In genomic region chr4:136832559-136833232, GRCm38 (mm10) we compare ENCODE assay signal across 10 mouse cellular contexts. TPM values are rescaled to one million over a fixed set of nuclear protein-coding genes. Genes with fewer than 3 reads are reported as not detected.
DNase-seq lines count a peak whose midpoint lies in the region; ATAC-seq and TF ChIP-seq lines count a peak whose summit lies in the region.
"Had no signal": no experiment of that assay in that cellular context is flagged by ENCODE, and none has a peak within 500 bp of the region (broad histone marks: within the 10 kb centered on the region; RNA-seq: fewer than 3 reads in every experiment).

No protein-coding gene starts in this region.

- TF ChIP-seq POLR2A in MEL (IDR thresholded peaks at IDR 0.05; ENCODE audit: control insufficient read depth in 1 of 2, insufficient read depth in 1 of 2, low read depth in 1 of 2, low read length in 2 of 2, poor library complexity in 1 of 2), result no peak

- no peak for TF ChIP-seq RAD21 in MEL (IDR thresholded peaks at IDR 0.05; ENCODE audit: low read depth, low read length)

- H3K9ac ChIP-seq in embryonic facial prominence, embryonic 13.5 days, result no peak overlapping the region; the same call in 1 of the 2 replicates
- no peak overlapping the region for H3K9ac ChIP-seq in MEL (ENCODE audit: control insufficient read depth, low read depth, low read length, poor library complexity, severe bottlenecking)
- H3K9ac ChIP-seq in hindbrain, embryonic 14.5 days, result peak overlapping the region; percentile 87
- H3K9ac ChIP-seq in midbrain, postnatal 0 days (replicated peaks; ENCODE audit: low read length, poor library complexity, severe bottlenecking), result peak overlapping the region; percentile 90; the same call in 1 of the 2 replicates

- WGBS in embryonic facial prominence, embryonic 13.5 days, result 50% methylated on average over 16 of the region's 16 CpGs
- WGBS in embryonic facial prominence, embryonic 10.5 days, result 80% methylated on average over 16 of the region's 16 CpGs
- WGBS in hindbrain, embryonic 14.5 days, result 71% methylated on average over 16 of the region's 16 CpGs
- WGBS in midbrain, postnatal 0 days, result 79% methylated on average over 16 of the region's 16 CpGs

- H3K9me3 ChIP-seq in embryonic facial prominence, embryonic 13.5 days, result no peaks in the 10 kb centered on the region
- H3K9me3 ChIP-seq in embryonic facial prominence, embryonic 10.5 days, result no peaks in the 10 kb centered on the region
- no peaks in the 10 kb centered on the region for H3K9me3 ChIP-seq in MEL (replicated peaks; ENCODE audit: insufficient read depth, low read length)
- no peaks in the 10 kb centered on the region for H3K9me3 ChIP-seq in hindbrain, embryonic 14.5 days (ENCODE audit: control insufficient read depth, low read length)
- H3K9me3 ChIP-seq in midbrain, postnatal 0 days (ENCODE audit: low read length), result no peaks in the 10 kb centered on the region

- H3K36me3 ChIP-seq in embryonic facial prominence, embryonic 13.5 days, result 0 out of 2 replicates have a peak, but pooled peaks cover under 1% of the 10 kb centered on the region
- H3K36me3 ChIP-seq in embryonic facial prominence, embryonic 10.5 days (replicated peaks), result peaks cover 5% of the 10 kb centered on the region
- no peaks in the 10 kb centered on the region for H3K36me3 ChIP-seq in MEL (ENCODE audit: control insufficient read depth in 1 of 2, insufficient read depth in 2 of 2, low read length in 2 of 2)
- H3K36me3 ChIP-seq in hindbrain, embryonic 14.5 days (replicated peaks; ENCODE audit: control insufficient read depth, insufficient read depth), result no peaks in the 10 kb centered on the region
- no peaks in the 10 kb centered on the region for H3K36me3 ChIP-seq in midbrain, postnatal 0 days (ENCODE audit: insufficient read depth, low read length)

- H3K4me3 ChIP-seq in embryonic facial prominence, embryonic 13.5 days, result no peak overlapping the region
- H3K4me3 ChIP-seq in embryonic facial prominence, embryonic 10.5 days, result no peak overlapping the region; the same call in 1 of the 2 replicates
- no peak overlapping the region for H3K4me3 ChIP-seq in MEL (ENCODE audit: control insufficient read depth in 1 of 2, insufficient read depth in 1 of 2, low read depth in 2 of 2, low read length in 2 of 2)
- no peak overlapping the region for H3K4me3 ChIP-seq in hindbrain, embryonic 14.5 days (replicated peaks; ENCODE audit: low read length)
- H3K4me3 ChIP-seq in midbrain, postnatal 0 days (ENCODE audit: low read depth, low read length), result no peak overlapping the region

- no peaks in the 10 kb centered on the region for H3K79me2 ChIP-seq in MEL (ENCODE audit: control insufficient read depth, insufficient read depth, low read length, poor library complexity)

- no peaks in the 10 kb centered on the region for H3K27me3 ChIP-seq in embryonic facial prominence, embryonic 13.5 days
- H3K27me3 ChIP-seq in embryonic facial prominence, embryonic 10.5 days (replicated peaks; ENCODE audit: low read depth, poor library complexity, severe bottlenecking), result peaks cover 63% of the 10 kb centered on the region
- no peaks in the 10 kb centered on the region; a peak in 1 of 4 replicates for H3K27me3 ChIP-seq in MEL (ENCODE audit: control insufficient read depth in 1 of 2, insufficient read depth in 2 of 2, low read length in 2 of 2)
- no peaks in the 10 kb centered on the region for H3K27me3 ChIP-seq in hindbrain, embryonic 14.5 days (ENCODE audit: control insufficient read depth, insufficient read depth, low read length)
- no peaks in the 10 kb centered on the region for H3K27me3 ChIP-seq in midbrain, postnatal 0 days (ENCODE audit: insufficient read depth, low read length)

- H3K4me2 ChIP-seq in embryonic facial prominence, embryonic 13.5 days, result peak overlapping the region; percentile 92
- H3K4me2 ChIP-seq in hindbrain, embryonic 14.5 days (replicated peaks), result peak overlapping the region; percentile 93
- H3K4me2 ChIP-seq in midbrain, postnatal 0 days (ENCODE audit: low read depth, low read length, poor library complexity, severe bottlenecking), result peak overlapping the region; percentile 92

- no peak for ATAC-seq in embryonic facial prominence, embryonic 13.5 days (ENCODE audit: insufficient number of reproducible peaks, insufficient read depth, low FRiP score, low TSS enrichment, low read depth)
- ATAC-seq in hindbrain, embryonic 14.5 days (ENCODE audit: low FRiP score), result no peak
- ATAC-seq in midbrain, postnatal 0 days (ENCODE audit: low FRiP score), result no peak
- ATAC-seq in activated CD4-positive, CD25-positive, alpha-beta regulatory T cell, adult 4 months, result no peak

- H3K27ac ChIP-seq in embryonic facial prominence, embryonic 13.5 days, result 0 out of 2 replicates have a peak overlapping the region, but pooled peaks have one; percentile 23
- H3K27ac ChIP-seq in embryonic facial prominence, embryonic 10.5 days (replicated peaks), result no peak overlapping the region
- no peak overlapping the region for H3K27ac ChIP-seq in MEL (ENCODE audit: control insufficient read depth, low read depth, low read length)
- H3K27ac ChIP-seq in hindbrain, embryonic 14.5 days, result no peak overlapping the region
- H3K27ac ChIP-seq in midbrain, postnatal 0 days (ENCODE audit: low read depth, low read length), result no peak overlapping the region

- TF ChIP-seq CTCF in MEL (IDR thresholded peaks at IDR 0.05 in 2 of 3, conservative IDR thresholded peaks at IDR 0.05 in 1 of 3; ENCODE audit: control insufficient read depth in 1 of 3, insufficient read depth in 1 of 3, low read depth in 2 of 3, low read length in 3 of 3, poor library complexity in 1 of 3, severe bottlenecking in 1 of 3), result no peak
- TF ChIP-seq CTCF in midbrain, postnatal 0 days (IDR thresholded peaks at IDR 0.05), result no peak; the same call in 1 of the 2 replicates

- no peak for DNase-seq in embryonic facial prominence, embryonic 10.5 days (ENCODE audit: low spot score)
- peak; percentile 22 for DNase-seq in MEL (ENCODE audit: low read depth, low spot score)
- no peak for DNase-seq in hindbrain, embryonic 14.5 days (ENCODE audit: low spot score)
- DNase-seq in midbrain, postnatal 0 days (ENCODE audit: low spot score), result no peak
- DNase-seq in gastrocnemius, postnatal 4 days (ENCODE audit: low spot score in 2 of 2), result no peak
- no peak for DNase-seq in urinary bladder, adult 18-20 months (ENCODE audit: low spot score in 2 of 2)
- DNase-seq: adrenal gland, postnatal 25 days; lung, adult 18-20 months had no signal

- no peak for TF ChIP-seq EP300 in MEL (IDR thresholded peaks at IDR 0.05; ENCODE audit: low read depth in 1 of 2, low read length in 2 of 2)

- H3K4me1 ChIP-seq in embryonic facial prominence, embryonic 13.5 days, result peaks cover 70% of the 10 kb centered on the region
- peaks cover 91% of the 10 kb centered on the region for H3K4me1 ChIP-seq in embryonic facial prominence, embryonic 10.5 days
- no peaks in the 10 kb centered on the region for H3K4me1 ChIP-seq in MEL (ENCODE audit: control insufficient read depth in 1 of 2, insufficient read depth in 2 of 2, low read length in 2 of 2)
- peaks cover 69% of the 10 kb centered on the region for H3K4me1 ChIP-seq in hindbrain, embryonic 14.5 days (replicated peaks; ENCODE audit: control insufficient read depth, insufficient read depth, low read length)
- peaks cover 27% of the 10 kb centered on the region for H3K4me1 ChIP-seq in midbrain, postnatal 0 days (ENCODE audit: insufficient read depth, low read length)

TF ChIP-seq in MEL, 35 proteins besides CTCF, POLR2A, EP300 and RAD21:
- TF ChIP-seq E2F4 (IDR thresholded peaks at IDR 0.05; ENCODE audit: borderline replicate concordance, low read depth, low read length), result no peak

RNA-seq across cellular contexts. Expression of gene Ephb2, which starts 3.1 kb away (rescaled TPM):
- polyA plus RNA-seq in embryonic facial prominence, embryonic 13.5 days (2015; fragmentation: Nextera tagmentation; extraction: Ambion mirVana), result 7.9 and 13.3 TPM in 2 replicates
- 10.7 and 12.4 TPM in 2 replicates for polyA plus RNA-seq in embryonic facial prominence, embryonic 10.5 days (2016; fragmentation: Nextera tagmentation; extraction: Ambion mirVana)
- 1.5 and 1.9 TPM in 2 replicates for total RNA-seq in MEL (2012; rRNA removed)
- polyA plus RNA-seq in MEL (2012; ENCODE audit: insufficient read depth in 1 of 2, insufficient read length in 2 of 2, low read depth in 1 of 2, low replicate concordance in 2 of 2, missing spikeins in 1 of 2), result 1 to 10 TPM in 1 of 2 experiments, not detected in 1; 4.1 TPM
- polyA plus RNA-seq in hindbrain, embryonic 14.5 days (2014; fragmentation: Nextera tagmentation; extraction: Ambion mirVana), result 26.6 and 28.1 TPM in 2 replicates
- 149 and 202 TPM in 2 replicates for total RNA-seq in midbrain, postnatal 0 days (2014; rRNA removed)
- polyA plus RNA-seq in midbrain, postnatal 0 days (2015; fragmentation: Nextera tagmentation; extraction: Ambion mirVana), result 13.6 and 15.6 TPM in 2 replicates
- 10 to 100 TPM; 12.3 to 13.5 TPM for total RNA-seq in gastrocnemius, postnatal 4 days (2021)
- not detected for polyA plus RNA-seq in activated CD4-positive, CD25-positive, alpha-beta regulatory T cell, adult 4 months (2017; shearing (Covaris generic))

RNA-seq across cellular contexts. Expression of gene C1qb, which starts 53.3 kb away (rescaled TPM):
- 38.0 and 40.2 TPM in 2 replicates for polyA plus RNA-seq in embryonic facial prominence, embryonic 13.5 days (2015; fragmentation: Nextera tagmentation; extraction: Ambion mirVana)
- 17.0 and 20.1 TPM in 2 replicates for polyA plus RNA-seq in embryonic facial prominence, embryonic 10.5 days (2016; fragmentation: Nextera tagmentation; extraction: Ambion mirVana)
- not detected in 2 replicates for total RNA-seq in MEL (2012; rRNA removed)
- not detected for polyA plus RNA-seq in MEL (2012; ENCODE audit: insufficient read depth in 1 of 2, insufficient read length in 2 of 2, low read depth in 1 of 2, low replicate concordance in 2 of 2, missing spikeins in 1 of 2)
- 48.6 and 52.3 TPM in 2 replicates for polyA plus RNA-seq in hindbrain, embryonic 14.5 days (2014; fragmentation: Nextera tagmentation; extraction: Ambion mirVana)
- total RNA-seq in midbrain, postnatal 0 days (2014; rRNA removed), result 60.0 and 71.3 TPM in 2 replicates
- 64.3 and 72.3 TPM in 2 replicates for polyA plus RNA-seq in midbrain, postnatal 0 days (2015; fragmentation: Nextera tagmentation; extraction: Ambion mirVana)
- total RNA-seq in gastrocnemius, postnatal 4 days (2021), result 10 to 100 TPM; 33.7 to 39.4 TPM
- 1 to 10 TPM; 1.2 to 6.1 TPM for polyA plus RNA-seq in activated CD4-positive, CD25-positive, alpha-beta regulatory T cell, adult 4 months (2017; shearing (Covaris generic))

Comparison
In these comparisons a context has a peak if more than half of its experiments do, and no peak if none do; other contexts are left out.
1. H3K9ac ChIP-seq: peak in hindbrain, embryonic 14.5 days (single experiment) and midbrain, postnatal 0 days (single experiment); none in embryonic facial prominence, embryonic 13.5 days (single experiment) and MEL (single experiment).
2. Peak in every context shown above with its lines, with median percentiles within 50 percentile points of each other: H3K4me2 ChIP-seq.